Mouse (Mus musculus) testis, adult 2 months (tissue): ENCODE results near the gene Tbx5.

Experiments
- CTCF ChIP-seq: fragments of 200-500 bp; IDR thresholded peaks from 2 replicates; pipeline ENCODE4 v1.5.1; 2012; ENCODE audit warnings: low read depth, mild to moderate bottlenecking, inconsistent platforms, low read length, moderate library complexity; ENCODE audit not compliant: control insufficient read depth, insufficient read depth, insufficient replicate concordance
- POLR2A ChIP-seq: fragments of 200-500 bp; IDR thresholded peaks from 2 replicates; pipeline ENCODE4 v1.6.1; 2012; ENCODE audit warnings: low read depth, mild to moderate bottlenecking, inconsistent platforms, low read length, moderate library complexity; ENCODE audit not compliant: control insufficient read depth

- no peak for TF ChIP-seq CTCF
- no peak for TF ChIP-seq POLR2A
Measured at GRCm38 (mm10) chr5:119835868-119836209, 3.4 kb downstream of the Tbx5 start.
